Mouse (Mus musculus): ENCODE measurements at regions not wholly inside any gene's neighbourhood (a gene's known extent, or its start where the extent isn't known, plus 50 kb on each side); places are given as distances from the start of the nearest gene placed in this dataset.

DNA sequence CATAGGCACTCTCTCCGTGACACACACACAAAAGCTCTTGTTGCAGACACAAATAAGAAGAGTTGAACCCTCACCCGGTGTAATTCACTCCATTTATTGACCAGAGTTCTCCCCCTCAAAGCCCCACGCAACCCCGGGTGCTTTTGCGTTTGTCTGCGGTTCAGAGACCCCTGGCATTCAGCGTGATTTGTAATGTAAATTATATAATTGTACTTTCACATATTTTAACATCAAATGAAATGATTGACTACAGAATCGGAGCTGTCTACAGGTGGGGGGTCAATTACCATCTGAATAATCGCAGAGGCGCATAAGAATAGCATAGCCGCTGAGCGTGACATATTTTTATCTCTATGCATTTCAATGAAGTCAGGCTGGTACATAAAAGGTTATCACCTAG is 69.0 kb downstream of the Irx6 start:
- TF ChIP-seq CTCF (IDR thresholded peaks at IDR 0.05): no peak
- TF ChIP-seq POLR2A (IDR thresholded peaks at IDR 0.05; ENCODE audit: insufficient read depth, low read depth, low read length): no peak

Measured in heart, adult 2 months (tissue).